Mouse (Mus musculus) small intestine, adult 2 months (tissue): Measurements from ENCODE around the gene Eepd1.

ENCODE experiments used
- CTCF ChIP-seq: fragments of 200-500 bp; IDR thresholded peaks from 2 replicates; pipeline ENCODE4 v1.5.1; 2012; ENCODE audit warnings: low read depth, mild to moderate bottlenecking, control low read depth, inconsistent platforms, low read length, moderate library complexity, mixed read lengths; ENCODE audit not compliant: insufficient replicate concordance, insufficient read length; ENCODE audit errors: extremely low read depth
- POLR2A ChIP-seq: fragments of 200-500 bp; IDR thresholded peaks from 2 replicates; pipeline ENCODE4 v1.6.1; 2012; ENCODE audit warnings: low read depth, mild to moderate bottlenecking, control low read depth, inconsistent platforms, low read length, moderate library complexity

- TF ChIP-seq CTCF (no peak), POLR2A (no peak)
These were observed 29.2 kb downstream of the Eepd1 start for GRCm38 (mm10) chr9:25510572-25510971.
